Mouse (Mus musculus) forebrain, embryonic 16.5 days (tissue): ENCODE measurements around the gene Gm42715. TPM values are rescaled to one million over a fixed set of nuclear protein-coding genes. Genes with fewer than 3 reads are reported as not detected.
A peak's percentile ranks its signal among the peaks of the same experiment; 100 is the strongest.
"Not testable (repeated sequence)": the region's sequence is repeated elsewhere in the genome, so short reads cannot be mapped to it uniquely, and the experiment has no call there.

Source experiments
- ATAC-seq: fragments of 200-750 bp; cut with Nextera tagmentation; 2 replicates; pipeline ENCODE4 v1.8.0; 2017; ENCODE audit warnings: mild to moderate bottlenecking, moderate library complexity
- H3K27ac ChIP-seq: fragments of 300-500 bp; sonication (generic); 2 replicates; pipeline ENCODE4 v1.5.1; 2014; ENCODE audit warnings: low read length, control low read depth
- H3K27me3 ChIP-seq: fragments of 300-500 bp; sonication (generic); replicated peaks from 2 replicates; pipeline ENCODE4 v1.6.1; 2014; ENCODE audit warnings: low read length; ENCODE audit not compliant: control insufficient read depth, insufficient read depth
- H3K36me3 ChIP-seq: fragments of 300-500 bp; sonication (generic); 2 replicates; pipeline ENCODE4 v1.6.1; 2014; ENCODE audit not compliant: control insufficient read depth, insufficient read depth
- H3K4me1 ChIP-seq: fragments of 300-500 bp; sonication (generic); replicated peaks from 2 replicates; pipeline ENCODE4 v1.6.1; 2014; ENCODE audit warnings: low read length; ENCODE audit not compliant: control insufficient read depth, insufficient read depth
- H3K4me2 ChIP-seq: fragments of 300-500 bp; sonication (generic); 2 replicates; pipeline ENCODE4 v1.6.1; 2014; ENCODE audit warnings: mild to moderate bottlenecking, low read length, control low read depth
- H3K4me3 ChIP-seq: fragments of 300-500 bp; sonication (generic); replicated peaks from 2 replicates; pipeline ENCODE4 v1.5.1; 2014; ENCODE audit warnings: mild to moderate bottlenecking, low read length, control low read depth
- H3K9ac ChIP-seq: fragments of 300-500 bp; sonication (generic); replicated peaks from 2 replicates; pipeline ENCODE4 v1.6.1; 2014; ENCODE audit warnings: low read depth, low read length, control low read depth
- H3K9me3 ChIP-seq: fragments of 300-500 bp; sonication (generic); 2 replicates; pipeline ENCODE4 v1.6.1; 2016; ENCODE audit warnings: low read length; ENCODE audit not compliant: control insufficient read depth
- WGBS: fragments of 180-500 bp; shearing (Covaris S2); extraction: QIAGEN DNeasy Blood & Tissue Kit; methylation state at CpG from one replicate; pipeline ENCODE4 v1.1.7; 2014; 5-methylcytosine and 5-hydroxymethylcytosine counted together
- polyA plus RNA-seq: library from polyadenylated mRNA; unstranded; fragments of >200 nt; fragmentation: Nextera tagmentation; extraction: Ambion mirVana; gene quantifications from 2 replicates; pipeline ENCODE4 v1.2.1, GENCODE M21; 2015

Gene Gm42715
- polyA plus RNA-seq, 1 experiment from 2014 or later, result 18.8 TPM

GRCm38 (mm10) chr7:127476336-127476735 is 43.0 kb upstream of the Gm42715 start:
- Histone ChIP-seq H3K4me3 (no peak overlapping the region), H3K27ac (no peak overlapping the region), H3K4me2 (no peak overlapping the region), H3K9ac (no peak overlapping the region), H3K27me3 (no peaks in the 10 kb centered on the region), H3K36me3 (peaks cover 21% of the 10 kb centered on the region), H3K9me3 (no peaks in the 10 kb centered on the region), H3K4me1 (peaks cover 32% of the 10 kb centered on the region)
- WGBS, result 92% methylated on average over 11 of the region's 11 CpGs
- ATAC-seq, result no peak

GRCm38 (mm10) chr7:127476855-127477254 is 42.5 kb upstream of the Gm42715 start:
- 78% methylated on average over 4 of the region's 4 CpGs for WGBS
- no peaks in the 10 kb centered on the region for H3K9me3 ChIP-seq
- peak overlapping the region; percentile 74 for H3K4me2 ChIP-seq
- H3K9ac ChIP-seq, result no peak overlapping the region
- peaks cover 21% of the 10 kb centered on the region for H3K36me3 ChIP-seq
- no peaks in the 10 kb centered on the region for H3K27me3 ChIP-seq
- H3K4me1 ChIP-seq, result peaks cover 32% of the 10 kb centered on the region
- ATAC-seq, result no peak
- peak overlapping the region; percentile 88; the same call in 1 of the 2 replicates for H3K4me3 ChIP-seq
- H3K27ac ChIP-seq, result peak overlapping the region; percentile 97

GRCm38 (mm10) chr7:127477687-127478634 is 41.4 kb upstream of the Gm42715 start:
- under 1% methylated on average over 50 of the region's 50 CpGs for WGBS
- Histone ChIP-seq H3K4me1 (peaks cover 24% of the 10 kb centered on the region), H3K36me3 (peaks cover 22% of the 10 kb centered on the region), H3K27me3 (no peaks in the 10 kb centered on the region), H3K27ac (peak overlapping the region; percentile 97), H3K4me2 (peak overlapping the region; percentile 93), H3K4me3 (peak overlapping the region; percentile 88), H3K9ac (peak overlapping the region; percentile 85), H3K9me3 (no peaks in the 10 kb centered on the region)
- peak; percentile 91 for ATAC-seq

GRCm38 (mm10) chr7:127478635-127479317 is 40.6 kb upstream of the Gm42715 start, which contains the start of gene Fbrs:
TSS of gene Fbrs (plus strand) at chr7:127479199.
- H3K9me3 ChIP-seq, result no peaks in the 10 kb centered on the region
- H3K27ac ChIP-seq, result peak within 1 kb of the TSS; percentile 97
- peak within 1 kb of the TSS; percentile 93 for H3K4me2 ChIP-seq
- peak within 1 kb of the TSS; percentile 85 for H3K9ac ChIP-seq
- peak; percentile 77 for ATAC-seq
- under 1% methylated on average over 60 of the region's 62 CpGs for WGBS
- H3K4me1 ChIP-seq, result peaks cover 24% of the 10 kb centered on the region
- peaks cover 24% of the 10 kb centered on the region for H3K36me3 ChIP-seq
- H3K27me3 ChIP-seq, result no peaks in the 10 kb centered on the region
- peak within 1 kb of the TSS; percentile 88 for H3K4me3 ChIP-seq

GRCm38 (mm10) chr7:127479318-127480225 is 39.8 kb upstream of the Gm42715 start:
- Histone ChIP-seq H3K27ac (peak overlapping the region; percentile 97), H3K4me2 (peak overlapping the region; percentile 93), H3K27me3 (no peaks in the 10 kb centered on the region), H3K36me3 (peaks cover 22% of the 10 kb centered on the region), H3K4me3 (peak overlapping the region; percentile 88), H3K4me1 (peaks cover 24% of the 10 kb centered on the region), H3K9me3 (no peaks in the 10 kb centered on the region), H3K9ac (peak overlapping the region; percentile 85)
- ATAC-seq, result no peak
- WGBS, result 6% methylated on average over 37 of the region's 48 CpGs

- Histone ChIP-seq H3K36me3 (peaks cover 15% of the 10 kb centered on the region), H3K27ac (no peak overlapping the region), H3K9ac (peak overlapping the region; percentile 85), H3K9me3 (no peaks in the 10 kb centered on the region), H3K4me2 (peak overlapping the region; percentile 93), H3K4me3 (peak overlapping the region; percentile 88), H3K4me1 (peaks cover 24% of the 10 kb centered on the region), H3K27me3 (no peaks in the 10 kb centered on the region)
- ATAC-seq, result no peak
- WGBS, result 67% methylated on average over 2 of the region's 2 CpGs
Measured at GRCm38 (mm10) chr7:127480321-127480720, 39.1 kb upstream of the Gm42715 start.

GRCm38 (mm10) chr7:127485416-127485815 is 34.0 kb upstream of the Gm42715 start:
- H3K4me3 ChIP-seq, result no peak overlapping the region
- H3K36me3 ChIP-seq, result peaks cover 36% of the 10 kb centered on the region
- WGBS, result 85% methylated on average over 5 of the region's 5 CpGs
- H3K27ac ChIP-seq, result no peak overlapping the region
- H3K27me3 ChIP-seq, result no peaks in the 10 kb centered on the region
- ATAC-seq, result no peak
- no peaks in the 10 kb centered on the region for H3K9me3 ChIP-seq
- H3K9ac ChIP-seq, result no peak overlapping the region
- no peak overlapping the region for H3K4me2 ChIP-seq
- peaks cover 6% of the 10 kb centered on the region for H3K4me1 ChIP-seq

GRCm38 (mm10) chr7:127488364-127488763 is 31.0 kb upstream of the Gm42715 start:
- not testable (repeated sequence) for ATAC-seq, H3K27me3 ChIP-seq, H3K4me1 ChIP-seq, H3K9me3 ChIP-seq, H3K27ac ChIP-seq, H3K4me3 ChIP-seq, H3K9ac ChIP-seq, H3K4me2 ChIP-seq
- 93% methylated on average over 4 of the region's 5 CpGs for WGBS
- peaks cover 45% of the 10 kb centered on the region for H3K36me3 ChIP-seq
